Mouse (Mus musculus): ENCODE measurements around the gene Tuba3b. TPM values are rescaled to one million over a fixed set of nuclear protein-coding genes. Genes with fewer than 3 reads are reported as not detected.

Gene Tuba3b
- total and polyA plus RNA-seq, 2 experiments from 2014 or later = 1.5 TPM; not detected in 1

DNA sequence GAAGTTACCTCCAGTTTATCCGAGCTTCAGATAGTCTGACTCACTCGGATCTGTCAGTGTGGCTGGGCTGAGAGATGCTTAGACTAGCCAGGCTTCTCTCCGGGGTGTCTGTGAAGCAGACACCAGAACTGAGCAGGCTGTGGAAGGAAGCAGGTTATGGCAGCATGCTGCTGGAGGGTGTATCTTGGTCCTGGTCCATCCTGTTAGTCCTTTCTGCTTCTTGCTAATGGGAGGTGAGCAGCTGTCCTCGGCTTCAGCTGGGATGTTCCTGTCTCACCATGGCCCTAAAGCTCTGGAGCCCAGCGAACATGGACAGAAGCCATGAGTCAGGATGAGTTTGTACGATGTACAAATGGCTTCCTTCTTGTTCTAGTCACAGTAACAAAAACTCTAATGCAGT lies 43.6 kb downstream of the Tuba3b start:
- 51% methylated on average over 6 of the region's 6 CpGs for WGBS

DNA sequence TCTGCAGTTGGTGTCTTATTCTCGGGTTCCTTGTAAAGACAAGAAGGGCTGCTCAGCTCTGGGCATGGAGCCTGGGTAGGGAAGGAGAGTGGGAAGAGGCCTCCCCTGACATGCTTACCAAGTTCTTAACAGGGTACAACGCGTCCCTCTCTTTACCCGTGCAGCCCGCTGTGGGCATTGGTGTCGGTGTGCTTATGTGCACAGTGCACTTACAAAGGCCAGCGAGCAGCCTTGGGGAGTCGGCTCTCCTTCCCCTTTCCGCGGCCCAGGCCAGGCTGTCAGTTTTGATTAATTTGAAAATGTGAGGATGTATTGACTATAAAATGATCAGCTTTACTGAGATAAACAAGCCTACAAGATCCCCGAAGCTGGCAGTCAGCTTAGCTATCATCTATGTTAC lies 45.4 kb downstream of the Tuba3b start:
- H3K9me3 ChIP-seq (replicated peaks; ENCODE audit: control insufficient read depth, low read length) = no peaks in the 10 kb centered on the region; the same call in 1 of the 2 replicates
- ATAC-seq (ENCODE audit: insufficient read depth, low read depth) = no peak
- no peak overlapping the region for H3K27ac ChIP-seq (ENCODE audit: low read depth)
- H3K4me2 ChIP-seq (ENCODE audit: low read depth, low read length) = no peak overlapping the region
- no peaks in the 10 kb centered on the region for H3K27me3 ChIP-seq (ENCODE audit: control insufficient read depth, insufficient read depth, low read length)
- no peak for TF ChIP-seq EP300 (IDR thresholded peaks at IDR 0.05; ENCODE audit: low read depth)
- TF ChIP-seq CTCF (IDR thresholded peaks at IDR 0.05; ENCODE audit: low read depth) = no peak
- no peak for DNase-seq (ENCODE audit: low spot score)
- no peaks in the 10 kb centered on the region for H3K36me3 ChIP-seq (replicated peaks; ENCODE audit: control insufficient read depth, insufficient read depth, low read length)
- 76% methylated on average over 11 of the region's 11 CpGs for WGBS
- H3K9ac ChIP-seq (replicated peaks; ENCODE audit: low read depth, low read length) = no peak overlapping the region
- H3K4me1 ChIP-seq (ENCODE audit: control insufficient read depth, insufficient read depth) = no peaks in the 10 kb centered on the region
- no peak overlapping the region for H3K4me3 ChIP-seq (ENCODE audit: low read depth, low read length)

More for the DNA sequence above, 43.6 kb downstream of the Tuba3b start:
- no peak for ATAC-seq (ENCODE audit: insufficient read depth, low read depth)
- Histone ChIP-seq H3K27me3 (ENCODE audit: control insufficient read depth, insufficient read depth, low read length) (no peaks in the 10 kb centered on the region), H3K36me3 (replicated peaks; ENCODE audit: control insufficient read depth, insufficient read depth, low read length) (no peaks in the 10 kb centered on the region), H3K4me2 (ENCODE audit: low read depth, low read length) (no peak overlapping the region), H3K4me1 (ENCODE audit: control insufficient read depth, insufficient read depth) (no peaks in the 10 kb centered on the region), H3K9ac (replicated peaks; ENCODE audit: low read depth, low read length) (no peak overlapping the region), H3K27ac (ENCODE audit: low read depth) (no peak overlapping the region), H3K4me3 (ENCODE audit: low read depth, low read length) (no peak overlapping the region), H3K9me3 (replicated peaks; ENCODE audit: control insufficient read depth, low read length) (no peaks in the 10 kb centered on the region)
- TF ChIP-seq EP300 (IDR thresholded peaks at IDR 0.05; ENCODE audit: low read depth) (no peak), CTCF (IDR thresholded peaks at IDR 0.05; ENCODE audit: low read depth) (no peak)
- DNase-seq (ENCODE audit: low spot score) = no peak

DNA sequence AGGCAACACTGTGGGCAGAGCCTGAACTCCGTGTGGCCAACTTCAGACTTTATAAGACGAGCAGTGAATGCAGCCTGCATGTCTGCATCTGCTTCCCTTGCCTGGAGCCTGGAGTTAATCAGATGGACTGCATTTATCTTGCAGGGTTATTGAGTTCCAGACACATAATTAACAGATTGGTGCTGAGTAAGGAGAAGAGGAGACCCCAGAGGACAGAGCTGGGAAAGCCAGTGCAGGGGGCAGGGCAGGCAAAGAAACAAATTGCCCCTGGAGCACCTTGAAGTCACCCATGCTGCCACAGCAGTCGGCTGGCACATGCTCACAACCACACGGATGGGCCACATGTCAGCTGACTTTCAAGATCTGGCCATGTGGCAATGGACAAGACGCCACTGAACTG lies 48.7 kb downstream of the Tuba3b start:
- no peak overlapping the region for H3K27ac ChIP-seq (ENCODE audit: low read depth)
- WGBS = 60% methylated on average over 5 of the region's 5 CpGs
- H3K36me3 ChIP-seq (replicated peaks; ENCODE audit: control insufficient read depth, insufficient read depth, low read length) = no peaks in the 10 kb centered on the region
- no peak for TF ChIP-seq EP300 (IDR thresholded peaks at IDR 0.05; ENCODE audit: low read depth)
- H3K9me3 ChIP-seq (replicated peaks; ENCODE audit: control insufficient read depth, low read length) = no peaks in the 10 kb centered on the region; the same call in 1 of the 2 replicates
- ATAC-seq (ENCODE audit: insufficient read depth, low read depth) (no peak), DNase-seq (ENCODE audit: low spot score) (no peak)
- no peak overlapping the region for H3K4me2 ChIP-seq (ENCODE audit: low read depth, low read length)
- H3K9ac ChIP-seq (replicated peaks; ENCODE audit: low read depth, low read length) = no peak overlapping the region
- no peaks in the 10 kb centered on the region for H3K27me3 ChIP-seq (ENCODE audit: control insufficient read depth, insufficient read depth, low read length)
- peaks cover 18% of the 10 kb centered on the region for H3K4me1 ChIP-seq (ENCODE audit: control insufficient read depth, insufficient read depth)
- no peak overlapping the region for H3K4me3 ChIP-seq (ENCODE audit: low read depth, low read length)

DNA sequence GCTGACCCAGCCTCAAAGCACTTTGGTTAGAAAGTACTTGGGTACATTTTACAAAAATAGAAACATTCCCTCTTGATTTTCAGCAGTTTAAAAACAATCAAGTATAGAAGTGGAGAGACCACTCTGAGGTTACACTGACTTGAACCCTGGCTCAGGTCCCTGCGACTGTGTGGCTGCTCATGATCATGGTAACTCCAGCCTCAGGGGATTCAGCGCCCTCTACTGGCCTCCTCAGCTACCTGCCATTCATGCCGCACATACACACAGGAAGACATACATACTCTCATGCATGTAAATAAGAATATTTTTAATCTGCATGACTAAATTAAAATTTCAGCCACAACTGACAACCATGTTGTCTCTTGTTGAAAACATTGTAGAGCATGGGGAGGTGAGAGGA lies 50.2 kb downstream of the Tuba3b start:
- ATAC-seq (ENCODE audit: insufficient read depth, low read depth) = no peak
- Histone ChIP-seq H3K27ac (ENCODE audit: low read depth) (no peak overlapping the region), H3K4me3 (ENCODE audit: low read depth, low read length) (no peak overlapping the region), H3K9me3 (replicated peaks; ENCODE audit: control insufficient read depth, low read length) (no peaks in the 10 kb centered on the region; the same call in 1 of the 2 replicates), H3K4me2 (ENCODE audit: low read depth, low read length) (no peak overlapping the region), H3K36me3 (replicated peaks; ENCODE audit: control insufficient read depth, insufficient read depth, low read length) (no peaks in the 10 kb centered on the region), H3K27me3 (ENCODE audit: control insufficient read depth, insufficient read depth, low read length) (no peaks in the 10 kb centered on the region), H3K4me1 (ENCODE audit: control insufficient read depth, insufficient read depth) (peaks cover 18% of the 10 kb centered on the region), H3K9ac (replicated peaks; ENCODE audit: low read depth, low read length) (no peak overlapping the region)
- no peak for DNase-seq (ENCODE audit: low spot score)
- WGBS = 84% methylated on average over 3 of the region's 3 CpGs
- no peak for TF ChIP-seq EP300 (IDR thresholded peaks at IDR 0.05; ENCODE audit: low read depth)
- TF ChIP-seq CTCF (IDR thresholded peaks at IDR 0.05; ENCODE audit: low read depth) = no peak

DNA sequence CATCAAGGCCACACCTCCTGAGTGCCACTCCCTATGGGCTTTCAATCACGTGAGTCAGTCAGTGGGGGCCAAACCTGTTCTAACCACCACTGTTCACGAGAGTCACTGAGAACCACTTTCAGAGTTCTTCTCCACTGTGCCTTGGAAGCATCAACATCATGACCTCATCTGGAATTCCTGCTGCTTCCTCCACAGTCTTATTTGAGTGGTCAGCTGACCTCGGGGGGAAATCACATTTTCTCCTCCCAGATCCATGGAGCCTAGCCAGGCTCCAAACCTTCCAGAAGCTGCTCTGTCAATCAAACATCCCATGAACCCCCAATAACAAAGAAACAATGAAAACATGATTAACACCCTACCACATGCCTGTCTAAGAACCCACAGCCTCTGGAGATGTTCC lies 52.1 kb downstream of the Tuba3b start:
- ATAC-seq (ENCODE audit: insufficient read depth, low read depth) = no peak; the same call in 1 of the 2 replicates

DNA sequence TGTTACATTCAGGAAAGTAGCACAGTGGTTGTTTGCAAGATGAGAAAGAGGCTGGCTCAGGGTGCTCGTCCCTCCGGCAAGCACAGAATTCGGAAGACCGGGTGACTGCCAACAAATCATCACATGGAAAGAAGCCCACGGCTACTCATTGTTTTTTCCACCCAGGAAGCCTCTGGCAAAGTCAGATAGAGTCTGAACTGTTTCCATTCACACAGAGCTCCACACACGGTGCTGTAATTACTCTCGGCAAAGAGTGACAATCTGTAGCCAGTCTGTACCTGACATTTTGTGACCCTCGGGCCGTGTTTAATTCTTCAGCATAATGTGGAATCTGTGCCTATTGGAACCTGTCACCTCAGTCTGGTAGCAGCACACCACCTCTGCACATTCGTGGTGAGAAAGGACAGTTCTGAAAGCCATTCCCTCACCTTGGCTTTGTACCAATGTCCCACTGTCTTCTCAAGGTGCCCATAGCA lies 54.1 kb downstream of the Tuba3b start:
- DNase-seq (ENCODE audit: low spot score) (no peak), ATAC-seq (ENCODE audit: insufficient read depth, low read depth) (no peak)
- Histone ChIP-seq H3K9me3 (replicated peaks; ENCODE audit: control insufficient read depth, low read length) (no peaks in the 10 kb centered on the region; the same call in 1 of the 2 replicates), H3K27ac (ENCODE audit: low read depth) (no peak overlapping the region), H3K9ac (replicated peaks; ENCODE audit: low read depth, low read length) (no peak overlapping the region), H3K4me2 (ENCODE audit: low read depth, low read length) (no peak overlapping the region), H3K4me3 (ENCODE audit: low read depth, low read length) (no peak overlapping the region), H3K27me3 (ENCODE audit: control insufficient read depth, insufficient read depth, low read length) (no peaks in the 10 kb centered on the region), H3K36me3 (replicated peaks; ENCODE audit: control insufficient read depth, insufficient read depth, low read length) (no peaks in the 10 kb centered on the region), H3K4me1 (ENCODE audit: control insufficient read depth, insufficient read depth) (peaks cover 18% of the 10 kb centered on the region)
- TF ChIP-seq EP300 (IDR thresholded peaks at IDR 0.05; ENCODE audit: low read depth) (no peak), CTCF (IDR thresholded peaks at IDR 0.05; ENCODE audit: low read depth) (no peak)
- 51% methylated on average over 10 of the region's 10 CpGs for WGBS

More for the DNA sequence above, 52.1 kb downstream of the Tuba3b start:
- Histone ChIP-seq H3K9me3 (replicated peaks; ENCODE audit: control insufficient read depth, low read length) (no peaks in the 10 kb centered on the region; the same call in 1 of the 2 replicates), H3K36me3 (replicated peaks; ENCODE audit: control insufficient read depth, insufficient read depth, low read length) (no peaks in the 10 kb centered on the region), H3K27ac (ENCODE audit: low read depth) (no peak overlapping the region), H3K4me2 (ENCODE audit: low read depth, low read length) (no peak overlapping the region), H3K27me3 (ENCODE audit: control insufficient read depth, insufficient read depth, low read length) (no peaks in the 10 kb centered on the region), H3K9ac (replicated peaks; ENCODE audit: low read depth, low read length) (no peak overlapping the region), H3K4me3 (ENCODE audit: low read depth, low read length) (no peak overlapping the region), H3K4me1 (ENCODE audit: control insufficient read depth, insufficient read depth) (peaks cover 18% of the 10 kb centered on the region)
- TF ChIP-seq EP300 (IDR thresholded peaks at IDR 0.05; ENCODE audit: low read depth) (no peak), CTCF (IDR thresholded peaks at IDR 0.05; ENCODE audit: low read depth) (no peak)
- 33% methylated on average over 3 of the region's 3 CpGs for WGBS
- DNase-seq (ENCODE audit: low spot score) = peak; percentile 19

Other genes starting within 250 kb of the Tuba3b start
- gene Lmntd1, start 1.4 kb upstream of the Tuba3b start, total RNA-seq (2014; rRNA removed; ENCODE audit: low replicate concordance) = 4.5 and 8.1 TPM in 2 replicates
- gene Lmntd1, start 1.4 kb upstream of the Tuba3b start, polyA plus RNA-seq (2015; fragmentation: Nextera tagmentation; extraction: Ambion mirVana) = 9.8 and 11.5 TPM in 2 replicates
- gene Rassf8, start 131.0 kb downstream of the Tuba3b start, total RNA-seq (2014; rRNA removed; ENCODE audit: low replicate concordance) = 40.8 and 72.6 TPM in 2 replicates
- 9.5 and 11.1 TPM in 2 replicates for gene Rassf8, start 131.0 kb downstream of the Tuba3b start, polyA plus RNA-seq (2015; fragmentation: Nextera tagmentation; extraction: Ambion mirVana)
- gene Bhlhe41, start 249.8 kb downstream of the Tuba3b start, total RNA-seq (2014; rRNA removed; ENCODE audit: low replicate concordance) = 0.95 and 1.6 TPM in 2 replicates
- 8.7 and 9.3 TPM in 2 replicates for gene Bhlhe41, start 249.8 kb downstream of the Tuba3b start, polyA plus RNA-seq (2015; fragmentation: Nextera tagmentation; extraction: Ambion mirVana)